Mouse (Mus musculus): ENCODE measurements at regions not wholly inside any gene's neighbourhood (a gene's known extent, or its start where the extent isn't known, plus 50 kb on each side); places are given as distances from the start of the nearest gene placed in this dataset.

- DNase-seq (ENCODE audit: low spot score in 2 of 2): no peak
These were observed 2851.6 kb upstream of the Gm6569 start for GRCm38 (mm10) chr15:70982719-70983118.

- no peak for DNase-seq (ENCODE audit: low spot score in 2 of 2)
These were observed 2846.3 kb upstream of the Gm6569 start for GRCm38 (mm10) chr15:70987973-70988570.

GRCm38 (mm10) chr15:70993397-70993796, 2841.0 kb upstream of the Gm6569 start:
- no peak for DNase-seq (ENCODE audit: low spot score in 2 of 2)

GRCm38 (mm10) chr15:71010362-71010761, 2824.0 kb upstream of the Gm6569 start:
- no peak for DNase-seq (ENCODE audit: low spot score in 2 of 2)

- no peak for DNase-seq (ENCODE audit: low spot score in 2 of 2)
These were observed 2823.6 kb upstream of the Gm6569 start for GRCm38 (mm10) chr15:71010773-71011172.

GRCm38 (mm10) chr15:71054251-71054852, 2780.0 kb upstream of the Gm6569 start:
- no peak for DNase-seq (ENCODE audit: low spot score in 2 of 2)

GRCm38 (mm10) chr15:71086367-71086997, 2747.9 kb upstream of the Gm6569 start:
- DNase-seq (ENCODE audit: low spot score in 2 of 2): no peak

GRCm38 (mm10) chr15:71099111-71099510, 2735.2 kb upstream of the Gm6569 start:
- peak in 1 of 2 experiments; percentile 8 for DNase-seq (ENCODE audit: low spot score in 2 of 2)

GRCm38 (mm10) chr15:71129802-71130201, 2704.6 kb upstream of the Gm6569 start:
- no peak for DNase-seq (ENCODE audit: low spot score in 2 of 2)

GRCm38 (mm10) chr15:71157680-71158079, 2676.7 kb upstream of the Gm6569 start:
- DNase-seq (ENCODE audit: low spot score in 2 of 2): no peak

- no peak for DNase-seq (ENCODE audit: low spot score in 2 of 2)
These were observed 2672.3 kb upstream of the Gm6569 start for GRCm38 (mm10) chr15:71162097-71162496.

GRCm38 (mm10) chr15:71195011-71195739, 2639.2 kb upstream of the Gm6569 start:
- peak; percentile 9 to 28 for DNase-seq (ENCODE audit: low spot score in 2 of 2)

- peak; percentile 66 to 89 for DNase-seq (ENCODE audit: low spot score in 2 of 2)
These were observed 2593.6 kb upstream of the Gm6569 start for GRCm38 (mm10) chr15:71240647-71241351.

GRCm38 (mm10) chr15:71243539-71243938, 2590.8 kb upstream of the Gm6569 start:
- DNase-seq (ENCODE audit: low spot score in 2 of 2): peak; percentile 6 to 7

GRCm38 (mm10) chr15:71275876-71276565, 2558.3 kb upstream of the Gm6569 start:
- no peak for DNase-seq (ENCODE audit: low spot score in 2 of 2)

GRCm38 (mm10) chr15:71276566-71276912, 2557.8 kb upstream of the Gm6569 start:
- no peak for DNase-seq (ENCODE audit: low spot score in 2 of 2)

GRCm38 (mm10) chr15:71277388-71277787, 2557.0 kb upstream of the Gm6569 start:
- DNase-seq (ENCODE audit: low spot score in 2 of 2): no peak

GRCm38 (mm10) chr15:71283775-71284174, 2550.6 kb upstream of the Gm6569 start:
- DNase-seq (ENCODE audit: low spot score in 2 of 2): peak; percentile 3 to 5

- no peak for DNase-seq (ENCODE audit: low spot score in 2 of 2)
These were observed 2531.8 kb upstream of the Gm6569 start for GRCm38 (mm10) chr15:71302541-71302940.

GRCm38 (mm10) chr15:71310230-71310629, 2524.1 kb upstream of the Gm6569 start:
- no peak for DNase-seq (ENCODE audit: low spot score in 2 of 2)

- no peak for DNase-seq (ENCODE audit: low spot score in 2 of 2)
These were observed 2507.8 kb upstream of the Gm6569 start for GRCm38 (mm10) chr15:71326596-71326995.

Data from frontal cortex, postnatal 14 days (tissue).